Mouse (Mus musculus) gastrocnemius, postnatal 10 days (tissue): ENCODE results near the gene Ddx55. TPM values are rescaled to one million over a fixed set of nuclear protein-coding genes. Genes with fewer than 3 reads are reported as not detected.
A peak's percentile ranks its signal among the peaks of the same experiment; 100 is the strongest.
"Not testable (repeated sequence)": the region's sequence is repeated elsewhere in the genome, so short reads cannot be mapped to it uniquely, and the experiment has no call there.

ENCODE experiments used
- DNase-seq: peaks from one replicate; pipeline ENCODE4 v3.0.0; 2021; ENCODE audit warnings: mixed read lengths
- total RNA-seq, 2 experiments: library from RNA; stranded (reverse); gene quantifications; 2 replicates each; pipeline ENCODE4 v1.2.3; 2021

The Ddx55 gene
- total RNA-seq, 2 experiments from 2014 or later = 4.9 to 6.0 TPM

- DNase-seq = no peak
Observed at GRCm38 (mm10) chr5:124538813-124539792, 13.6 kb upstream of the Ddx55 start.

GRCm38 (mm10) chr5:124539905-124540304 is 12.8 kb upstream of the Ddx55 start:
- no peak for DNase-seq

GRCm38 (mm10) chr5:124540383-124540786 is 12.3 kb upstream of the Ddx55 start, which contains the start of gene Tmed2:
Tmed2 (plus strand) TSS chr5:124540695.
- peak; percentile 92 for DNase-seq

- DNase-seq = peak; percentile 79
Observed at GRCm38 (mm10) chr5:124540905-124541601, 11.6 kb upstream of the Ddx55 start.

- DNase-seq = no peak
Observed at GRCm38 (mm10) chr5:124541602-124541973, 11.1 kb upstream of the Ddx55 start.

- not testable (repeated sequence) for DNase-seq
Observed at GRCm38 (mm10) chr5:124550737-124551136, 1.9 kb upstream of the Ddx55 start.

GRCm38 (mm10) chr5:124551349-124552093 is 1.1 kb upstream of the Ddx55 start:
- not testable (repeated sequence) for DNase-seq

- DNase-seq = no peak
Observed at GRCm38 (mm10) chr5:124552094-124552472, 581 bp upstream of the Ddx55 start.

GRCm38 (mm10) chr5:124553607-124554006 is 943 bp downstream of the Ddx55 start:
- no peak for DNase-seq

GRCm38 (mm10) chr5:124555145-124555544 is 2.5 kb downstream of the Ddx55 start:
- no peak for DNase-seq

- no peak for DNase-seq
Observed at GRCm38 (mm10) chr5:124571068-124571467, 18.4 kb downstream of the Ddx55 start.

GRCm38 (mm10) chr5:124575467-124575866 is 22.8 kb downstream of the Ddx55 start:
- no peak for DNase-seq

- DNase-seq = peak; percentile 95
Observed at GRCm38 (mm10) chr5:124578633-124579317, 26.1 kb downstream of the Ddx55 start, which contains the start of the genes Eif2b1 and Gtf2h3. Eif2b1 (minus strand) TSS chr5:124579131. Gtf2h3 (plus strand) TSS chr5:124579140.

GRCm38 (mm10) chr5:124582515-124582914 is 29.9 kb downstream of the Ddx55 start:
- no peak for DNase-seq

- DNase-seq = no peak
Observed at GRCm38 (mm10) chr5:124592768-124593167, 40.1 kb downstream of the Ddx55 start.

- DNase-seq = peak; percentile 85
Observed at GRCm38 (mm10) chr5:124598224-124599174, 45.8 kb downstream of the Ddx55 start.

- DNase-seq = not testable (repeated sequence)
Observed at GRCm38 (mm10) chr5:124599726-124600125, 47.1 kb downstream of the Ddx55 start.

GRCm38 (mm10) chr5:124602349-124602748 is 49.7 kb downstream of the Ddx55 start:
- peak; percentile 53 for DNase-seq

GRCm38 (mm10) chr5:124604296-124604695 is 51.6 kb downstream of the Ddx55 start:
- no peak for DNase-seq

- no peak for DNase-seq
Observed at GRCm38 (mm10) chr5:124605041-124605622, 52.5 kb downstream of the Ddx55 start.
